ENCODE assay signal across 12 mouse cellular contexts in the genomic region with DNA sequence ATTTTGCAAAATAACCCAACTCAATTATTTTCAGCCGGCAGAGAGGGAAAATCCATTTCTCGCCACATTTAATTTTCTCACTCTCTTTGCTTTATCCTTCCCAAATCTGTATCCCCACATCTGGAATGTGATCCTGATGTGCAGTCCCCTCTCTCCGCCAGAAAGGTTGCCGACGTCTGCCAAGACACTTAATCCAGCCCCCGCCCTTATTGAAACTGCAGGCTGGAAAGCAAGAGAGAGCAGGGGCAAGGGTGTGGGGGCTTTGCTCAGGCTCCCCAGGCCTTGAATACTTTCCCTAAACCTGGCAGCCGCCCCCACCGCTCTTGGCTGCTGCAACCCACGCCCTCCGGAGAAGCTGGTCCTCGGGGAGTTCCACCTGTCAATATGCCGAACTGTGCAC.
"Had no signal": no experiment of that assay in that cellular context is flagged by ENCODE, and none has a peak within 500 bp of the region (broad histone marks: within the 10 kb centered on the region; RNA-seq: fewer than 3 reads in every experiment).

No protein-coding gene starts in this region.

- H3K4me2 ChIP-seq: neural tube, embryonic 12.5 days had no signal

- DNase-seq: kidney, adult 11 months; kidney, adult 9 months; kidney, postnatal 36 days; layer of hippocampus, adult 9-11 months; lung, adult 18-20 months; midbrain, embryonic 14.5 days; right cerebral cortex, postnatal 4 days; spleen, adult 18-20 months; thymus, postnatal 4 days had no signal

- H3K27me3 ChIP-seq: neural tube, embryonic 12.5 days had no signal

- H3K36me3 ChIP-seq: neural tube, embryonic 12.5 days had no signal

- H3K4me3 ChIP-seq: neural tube, embryonic 12.5 days had no signal

- H3K9me3 ChIP-seq: neural tube, embryonic 12.5 days had no signal

- H3K27ac ChIP-seq: kidney, postnatal 0 days; liver, embryonic 14.5 days; neural tube, embryonic 12.5 days had no signal

- H3K9ac ChIP-seq: liver, embryonic 14.5 days; neural tube, embryonic 12.5 days had no signal
